Mouse (Mus musculus) forebrain, embryonic 10.5 days (tissue): ENCODE data around the gene Atpaf1. TPM values are rescaled to one million over a fixed set of nuclear protein-coding genes. Genes with fewer than 3 reads are reported as not detected.

Experiments used
- DNase-seq: peaks from one replicate; pipeline ENCODE4 v3.0.0-alpha.2; 2017; ENCODE audit warnings: low spot score; ENCODE audit errors: extremely low spot score
- H3K27ac ChIP-seq: fragments of 300-500 bp; sonication (generic); 2 replicates; pipeline ENCODE4 v1.5.1; 2016; ENCODE audit warnings: mild to moderate bottlenecking
- H3K27me3 ChIP-seq: fragments of 300-500 bp; sonication (generic); 2 replicates; pipeline ENCODE4 v1.6.1; 2016; ENCODE audit warnings: mild to moderate bottlenecking; ENCODE audit not compliant: poor library complexity, severe bottlenecking
- H3K36me3 ChIP-seq: fragments of 300-500 bp; sonication (generic); replicated peaks from 2 replicates; pipeline ENCODE4 v1.6.1; 2016; ENCODE audit warnings: mild to moderate bottlenecking, moderate library complexity
- H3K4me1 ChIP-seq: fragments of 300-500 bp; sonication (generic); 2 replicates; pipeline ENCODE4 v1.6.1; 2016
- H3K4me3 ChIP-seq: fragments of 300-500 bp; sonication (generic); 2 replicates; pipeline ENCODE4 v1.5.1; 2016; ENCODE audit warnings: mild to moderate bottlenecking, moderate library complexity
- H3K9me3 ChIP-seq: fragments of 300-500 bp; sonication (generic); 2 replicates; pipeline ENCODE4 v1.6.1; 2016; ENCODE audit warnings: mild to moderate bottlenecking, moderate library complexity
- WGBS: fragments of 180-500 bp; shearing (Covaris S2); methylation state at CpG from one replicate; pipeline ENCODE4 v1.1.7; 2016; 5-methylcytosine and 5-hydroxymethylcytosine counted together
- polyA plus RNA-seq: library from polyadenylated mRNA; unstranded; fragments of >200 nt; fragmentation: Nextera tagmentation; extraction: Ambion mirVana; gene quantifications from 2 replicates; pipeline ENCODE4 v1.2.1, GENCODE M21; 2016

Atpaf1 gene
- polyA plus RNA-seq, 1 experiment from 2014 or later: 45.8 TPM

- H3K36me3 ChIP-seq: peaks cover 66% of the 10 kb centered on the region
- no peak overlapping the region for H3K27ac ChIP-seq
- no peak for DNase-seq
- peaks cover 31% of the 10 kb centered on the region for H3K4me1 ChIP-seq
- no peaks in the 10 kb centered on the region for H3K9me3 ChIP-seq
- WGBS: 65% methylated on average over 4 of the region's 4 CpGs
- no peaks in the 10 kb centered on the region for H3K27me3 ChIP-seq
- H3K4me3 ChIP-seq: no peak overlapping the region
Observed at GRCm38 (mm10) chr4:115855609-115856008, 71.0 kb downstream of the Atpaf1 start.

DNA sequence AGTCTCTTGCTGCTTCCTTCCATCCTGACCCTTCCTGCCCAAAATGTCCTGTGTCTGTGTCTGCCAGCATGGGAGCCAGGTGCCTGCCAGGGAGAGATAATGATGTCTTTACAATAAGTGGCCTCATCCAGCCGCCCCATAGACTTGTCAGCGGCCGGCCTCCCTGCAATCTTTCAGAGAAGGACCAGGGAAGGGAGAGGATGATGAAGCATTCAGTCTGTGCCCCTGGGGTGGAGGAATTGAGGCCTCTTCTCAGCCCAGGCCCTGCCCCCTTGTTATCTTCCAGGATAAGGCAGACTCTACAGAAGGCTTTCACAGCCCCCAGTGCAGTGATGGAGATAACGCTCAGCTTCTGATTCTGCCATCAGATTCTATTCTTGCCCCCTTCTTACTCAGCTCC is 71.7 kb downstream of the Atpaf1 start:
- no peak for DNase-seq
- H3K4me1 ChIP-seq: peaks cover 27% of the 10 kb centered on the region
- H3K27ac ChIP-seq: no peak overlapping the region
- peaks cover 66% of the 10 kb centered on the region for H3K36me3 ChIP-seq
- no peaks in the 10 kb centered on the region for H3K9me3 ChIP-seq
- H3K4me3 ChIP-seq: no peak overlapping the region
- H3K27me3 ChIP-seq: no peaks in the 10 kb centered on the region
- WGBS: 49% methylated on average over 4 of the region's 4 CpGs

DNA sequence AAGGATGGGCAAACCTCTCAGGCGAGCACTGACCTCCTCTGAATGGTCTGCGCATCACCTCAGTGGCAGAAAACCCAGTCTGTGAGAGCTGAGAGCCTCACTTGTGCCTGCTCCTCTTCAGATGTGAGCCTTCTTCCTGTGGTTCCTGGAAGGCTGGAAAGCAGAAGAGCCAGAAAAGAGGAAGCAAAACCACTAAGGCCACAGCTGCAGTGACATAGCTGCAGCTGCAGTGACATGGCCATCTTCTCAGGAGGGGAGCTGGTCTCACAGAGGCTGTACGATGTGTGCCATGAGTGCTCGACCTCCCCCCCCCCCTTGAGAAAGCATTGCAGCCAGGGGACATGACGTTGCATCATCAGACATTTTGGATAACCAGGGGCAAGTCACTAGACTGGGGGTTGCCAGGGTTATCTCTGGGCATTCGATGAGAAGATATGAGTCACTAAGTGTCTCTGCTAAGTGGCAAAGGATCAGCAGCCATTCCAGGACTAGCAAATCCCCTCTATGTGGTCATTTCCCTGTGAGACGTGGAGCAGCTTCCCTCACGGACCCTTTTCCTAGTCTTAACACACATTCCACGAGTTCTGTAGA is 72.8 kb downstream of the Atpaf1 start:
- H3K27ac ChIP-seq: no peak overlapping the region
- no peak for DNase-seq
- H3K4me3 ChIP-seq: no peak overlapping the region
- no peaks in the 10 kb centered on the region for H3K27me3 ChIP-seq
- peaks cover 27% of the 10 kb centered on the region for H3K4me1 ChIP-seq
- H3K9me3 ChIP-seq: no peaks in the 10 kb centered on the region
- H3K36me3 ChIP-seq: peaks cover 65% of the 10 kb centered on the region
- 90% methylated on average over 9 of the region's 9 CpGs for WGBS

DNA sequence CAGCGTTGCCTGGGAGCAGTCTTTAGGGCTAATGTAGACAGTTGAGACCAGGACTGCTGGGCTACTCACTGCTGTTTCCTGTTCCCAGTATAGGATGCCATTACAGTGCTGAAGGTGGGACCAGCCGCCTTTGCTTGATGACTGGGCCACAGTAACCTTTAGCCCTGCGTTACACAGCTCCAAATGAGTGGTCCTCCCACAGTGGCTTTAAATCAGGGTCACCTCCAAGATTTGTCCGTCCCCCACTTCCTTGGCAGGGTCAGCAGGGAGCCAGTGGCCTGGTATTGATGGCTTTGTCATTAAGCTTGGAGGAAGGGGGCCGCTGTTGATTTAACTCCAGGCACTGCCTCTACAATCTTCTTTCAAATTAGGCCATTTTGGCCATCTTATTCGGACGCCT is 78.7 kb downstream of the Atpaf1 start:
- WGBS: 73% methylated on average over 7 of the region's 7 CpGs
- peaks cover 13% of the 10 kb centered on the region for H3K4me1 ChIP-seq
- DNase-seq: no peak

DNA sequence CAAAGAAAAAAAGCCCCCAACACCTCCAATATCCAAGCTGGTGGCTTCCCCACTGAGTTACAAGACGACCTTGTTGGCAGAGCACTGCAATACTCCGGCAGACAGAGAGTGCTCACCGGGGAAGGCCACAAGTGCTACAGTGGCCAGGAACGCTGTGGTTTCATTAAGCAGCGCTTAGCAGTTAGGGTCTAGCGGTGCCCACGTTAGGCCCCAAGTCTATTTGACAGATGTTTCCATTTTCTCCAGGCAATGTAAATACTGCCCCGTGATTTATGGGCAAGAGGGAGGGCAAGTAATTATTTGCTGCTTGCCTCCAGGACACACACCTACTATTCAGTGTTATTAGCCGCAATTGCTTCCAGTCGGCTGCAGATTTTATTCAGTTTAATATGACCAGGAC is 79.3 kb downstream of the Atpaf1 start:
- H3K36me3 ChIP-seq: peaks cover 64% of the 10 kb centered on the region
- WGBS: 71% methylated on average over 10 of the region's 10 CpGs
- no peak for DNase-seq

More for the DNA sequence above, 78.7 kb downstream of the Atpaf1 start:
- Histone ChIP-seq H3K27me3 (0 out of 2 replicates have a peak, but pooled peaks cover 2% of the 10 kb centered on the region), H3K9me3 (no peaks in the 10 kb centered on the region), H3K27ac (peak overlapping the region; percentile 3; the same call in 1 of the 2 replicates), H3K4me3 (no peak overlapping the region), H3K36me3 (peaks cover 67% of the 10 kb centered on the region)

More for the DNA sequence above, 79.3 kb downstream of the Atpaf1 start:
- H3K4me1 ChIP-seq: peaks cover 16% of the 10 kb centered on the region
- peak overlapping the region; percentile 3; the same call in 1 of the 2 replicates for H3K27ac ChIP-seq
- H3K4me3 ChIP-seq: no peak overlapping the region
- H3K27me3 ChIP-seq: 0 out of 2 replicates have a peak, but pooled peaks cover 3% of the 10 kb centered on the region
- no peaks in the 10 kb centered on the region for H3K9me3 ChIP-seq

Other genes with a start within 250 kb of the Atpaf1 start
- gene Cyp4a31, start 221.2 kb upstream of the Atpaf1 start, polyA plus RNA-seq: not detected in 2 replicates
- gene Cyp4a32, start 183.8 kb upstream of the Atpaf1 start, polyA plus RNA-seq: not detected in 2 replicates
- gene Cyp4b1, start 137.1 kb upstream of the Atpaf1 start, polyA plus RNA-seq: not detected in 2 replicates
- 32.9 and 33.9 TPM in 2 replicates for gene Efcab14, start 47.1 kb upstream of the Atpaf1 start, polyA plus RNA-seq
- gene Tex38, start 3.8 kb upstream of the Atpaf1 start, polyA plus RNA-seq: 0.25 and 0.41 TPM in 2 replicates
- 2.7 and 3.9 TPM in 2 replicates for gene Mob3c, start 43.3 kb downstream of the Atpaf1 start, polyA plus RNA-seq
- gene Mknk1, start 54.4 kb downstream of the Atpaf1 start, polyA plus RNA-seq: 26.5 and 26.8 TPM in 2 replicates
- not detected in 2 replicates for gene Kncn, start 99.6 kb downstream of the Atpaf1 start, polyA plus RNA-seq
- gene 6430628N08Rik, start 105.9 kb downstream of the Atpaf1 start, polyA plus RNA-seq: 0.16 TPM in 1 of 2 replicates, not detected in the other
- 1.7 and 2.3 TPM in 2 replicates for gene Dmbx1, start 155.1 kb downstream of the Atpaf1 start, polyA plus RNA-seq
- 1.9 and 2.3 TPM in 2 replicates for gene Faah, start 233.1 kb downstream of the Atpaf1 start, polyA plus RNA-seq